ENCODE assay signal across 8 mouse cellular contexts in genomic region chr1:177442196-177442808, GRCm38 (mm10). TPM values are rescaled to one million over a fixed set of nuclear protein-coding genes. Genes with fewer than 3 reads are reported as not detected.
DNase-seq lines count a peak whose midpoint lies in the region; ATAC-seq and TF ChIP-seq lines count a peak whose summit lies in the region.

Zbtb18 (plus strand) TSS chr1:177442351.

- no peaks in the 10 kb centered on the region for H3K4me1 ChIP-seq in ES-Bruce4 (ENCODE audit: control insufficient read depth, insufficient read depth, low read length)
- peaks cover 33% of the 10 kb centered on the region for H3K4me1 ChIP-seq in embryonic facial prominence, embryonic 15.5 days
- H3K4me1 ChIP-seq in limb, embryonic 11.5 days (ENCODE audit: control insufficient read depth, insufficient read depth, low read length), result peaks cover 18% of the 10 kb centered on the region
- H3K4me1 ChIP-seq in neural tube, embryonic 13.5 days (replicated peaks), result peaks cover 51% of the 10 kb centered on the region

- H3K36me3 ChIP-seq in ES-Bruce4 (ENCODE audit: control insufficient read depth, insufficient read depth, low read length, poor library complexity, severe bottlenecking), result no peaks in the 10 kb centered on the region
- peaks cover 2% of the 10 kb centered on the region; the same call in 1 of the 2 replicates for H3K36me3 ChIP-seq in embryonic facial prominence, embryonic 15.5 days
- H3K36me3 ChIP-seq in limb, embryonic 11.5 days (ENCODE audit: control insufficient read depth, insufficient read depth, low read length), result no peaks in the 10 kb centered on the region
- 0 out of 2 replicates have a peak, but pooled peaks cover under 1% of the 10 kb centered on the region for H3K36me3 ChIP-seq in neural tube, embryonic 13.5 days

- H3K9me3 ChIP-seq in ES-Bruce4 (replicated peaks; ENCODE audit: control insufficient read depth, insufficient read depth, low read length, poor library complexity, severe bottlenecking), result no peaks in the 10 kb centered on the region
- no peaks in the 10 kb centered on the region for H3K9me3 ChIP-seq in embryonic facial prominence, embryonic 15.5 days (replicated peaks)
- no peaks in the 10 kb centered on the region for H3K9me3 ChIP-seq in limb, embryonic 11.5 days (ENCODE audit: control insufficient read depth, low read length)
- no peaks in the 10 kb centered on the region for H3K9me3 ChIP-seq in neural tube, embryonic 13.5 days

- H3K27me3 ChIP-seq in ES-Bruce4 (ENCODE audit: control insufficient read depth, insufficient read depth, low read length, poor library complexity, severe bottlenecking), result no peaks in the 10 kb centered on the region
- H3K27me3 ChIP-seq in embryonic facial prominence, embryonic 15.5 days, result no peaks in the 10 kb centered on the region
- H3K27me3 ChIP-seq in limb, embryonic 11.5 days (ENCODE audit: control insufficient read depth, insufficient read depth, low read length), result no peaks in the 10 kb centered on the region
- no peaks in the 10 kb centered on the region for H3K27me3 ChIP-seq in neural tube, embryonic 13.5 days

- H3K9ac ChIP-seq in ES-Bruce4 (ENCODE audit: low read depth, poor library complexity, severe bottlenecking), result peak within 1 kb of the TSS; percentile 96
- H3K9ac ChIP-seq in embryonic facial prominence, embryonic 15.5 days, result peak within 1 kb of the TSS; percentile 72
- peak within 1 kb of the TSS; percentile 89 for H3K9ac ChIP-seq in limb, embryonic 11.5 days (ENCODE audit: low read length)
- peak within 1 kb of the TSS; percentile 95 for H3K9ac ChIP-seq in neural tube, embryonic 13.5 days

- no peak for TF ChIP-seq POLR2A in ES-Bruce4 (IDR thresholded peaks at IDR 0.05; ENCODE audit: insufficient read depth, low read length)

- no peak for TF ChIP-seq CTCF in ES-Bruce4 (IDR thresholded peaks at IDR 0.05; ENCODE audit: low read depth, low read length)

- peak in 1 of 2 experiments; percentile 15 for DNase-seq in heart, adult 18-20 months
- no peak for DNase-seq in heart, adult 11 months
- no peak for DNase-seq in heart, postnatal 10 days
- peak; percentile 58 for DNase-seq in limb, embryonic 11.5 days (ENCODE audit: low spot score)
- DNase-seq in urinary bladder, postnatal 36 days (ENCODE audit: low spot score in 2 of 2), result no peak

- ATAC-seq in embryonic facial prominence, embryonic 15.5 days (ENCODE audit: insufficient number of reproducible peaks, low FRiP score, low TSS enrichment, low read depth), result no peak; the same call in 1 of the 2 replicates
- peak; percentile 0; the same call in 1 of the 2 replicates for ATAC-seq in limb, embryonic 11.5 days (ENCODE audit: insufficient number of reproducible peaks, low FRiP score, low TSS enrichment, low read depth)
- ATAC-seq in neural tube, embryonic 13.5 days (ENCODE audit: low read depth), result peak; percentile 5

- H3K4me3 ChIP-seq in ES-Bruce4 (ENCODE audit: low read depth, low read length), result peak within 1 kb of the TSS; percentile 97
- peak within 1 kb of the TSS; percentile 92 for H3K4me3 ChIP-seq in embryonic facial prominence, embryonic 15.5 days (replicated peaks)
- peak within 1 kb of the TSS; percentile 73 for H3K4me3 ChIP-seq in limb, embryonic 11.5 days (ENCODE audit: low read depth, low read length)
- H3K4me3 ChIP-seq in neural tube, embryonic 13.5 days, result peak within 1 kb of the TSS; percentile 86

- 1% methylated on average over 55 of the region's 106 CpGs for WGBS in embryonic facial prominence, embryonic 15.5 days
- 0% methylated on average over 11 of the region's 106 CpGs for WGBS in limb, embryonic 11.5 days
- WGBS in neural tube, embryonic 13.5 days, result 0% methylated on average over 8 of the region's 106 CpGs

- intact Hi-C loops in heart, postnatal 10 days (cut with DNase I), result loop anchor here (5.0 to 10.0 kb wide), 5 partner anchors 112 to 350 kb away; partner anchors contain the start of gene Akt3

- peak within 1 kb of the TSS; percentile 9; the same call in 1 of the 2 replicates for H3K27ac ChIP-seq in ES-Bruce4 (ENCODE audit: insufficient read depth, low read length)
- H3K27ac ChIP-seq in embryonic facial prominence, embryonic 15.5 days (replicated peaks), result peak within 1 kb of the TSS; percentile 92
- H3K27ac ChIP-seq in limb, embryonic 11.5 days (replicated peaks; ENCODE audit: low read depth, low read length), result peak within 1 kb of the TSS; percentile 97
- H3K27ac ChIP-seq in neural tube, embryonic 13.5 days (replicated peaks), result peak within 1 kb of the TSS; percentile 99

- peak within 1 kb of the TSS; percentile 81 for H3K4me2 ChIP-seq in embryonic facial prominence, embryonic 15.5 days (replicated peaks)
- peak within 1 kb of the TSS; percentile 84 for H3K4me2 ChIP-seq in limb, embryonic 11.5 days (ENCODE audit: low read depth, severe bottlenecking)
- H3K4me2 ChIP-seq in neural tube, embryonic 13.5 days, result peak within 1 kb of the TSS; percentile 84

- TF ChIP-seq EP300 in ES-Bruce4 (IDR thresholded peaks at IDR 0.05; ENCODE audit: insufficient read depth, low read depth, low read length), result no peak

RNA-seq across cellular contexts. Expression of gene Zbtb18, which starts in this region (rescaled TPM):
- total RNA-seq in heart, adult 18-20 months (2021), result 10 to 100 TPM; 42.2 to 49.5 TPM
- polyA plus RNA-seq in ES-Bruce4 (2011; ENCODE audit: insufficient read depth, insufficient read length, low read depth, missing spikeins), result 21.3 and 26.0 TPM in 2 replicates
- 2.5 and 4.9 TPM in 2 replicates for polyA plus RNA-seq in embryonic facial prominence, embryonic 15.5 days (2015; fragmentation: Nextera tagmentation; extraction: Ambion mirVana)
- 10 to 100 TPM; 38.2 to 41.3 TPM for total RNA-seq in heart, postnatal 10 days (2021)
- polyA plus RNA-seq in limb, embryonic 11.5 days (2014; fragmentation: Nextera tagmentation; extraction: Ambion mirVana), result 1.6 and 2.0 TPM in 2 replicates
- 5.9 and 8.3 TPM in 2 replicates for polyA plus RNA-seq in neural tube, embryonic 13.5 days (2015; fragmentation: Nextera tagmentation; extraction: Ambion mirVana)

Comparison
In these comparisons a context has a peak if more than half of its experiments do, and no peak if none do; other contexts are left out.
1. H3K27ac ChIP-seq: peak in every context shown above with its lines; median percentile 99 in neural tube, embryonic 13.5 days; 97 in limb, embryonic 11.5 days; 92 in embryonic facial prominence, embryonic 15.5 days; 9 in ES-Bruce4.